Mouse (Mus musculus) cerebellum, adult 2 months (tissue): ENCODE data around the gene Clk3.

Source experiments
- CTCF ChIP-seq: fragments of 200-500 bp; IDR thresholded peaks from 2 replicates; pipeline ENCODE4 v1.5.1; 2011; ENCODE audit warnings: low read depth, mild to moderate bottlenecking, control low read depth, low read length, moderate library complexity, borderline replicate concordance; ENCODE audit not compliant: insufficient read depth
- POLR2A ChIP-seq: fragments of 200-500 bp; IDR thresholded peaks from 2 replicates; pipeline ENCODE4 v1.6.1; 2011; ENCODE audit warnings: low read length, control low read depth, borderline replicate concordance; ENCODE audit not compliant: insufficient read depth

- TF ChIP-seq CTCF: no peak
- peak; percentile 77; the same call in 1 of the 2 replicates for TF ChIP-seq POLR2A
Observed at GRCm38 (mm10) chr9:57708068-57708719, 57.5 kb downstream of the Clk3 start, which contains the start of gene Edc3.
